Mouse (Mus musculus): ENCODE data around the gene G430095P16Rik.

The G430095P16Rik gene

DNA sequence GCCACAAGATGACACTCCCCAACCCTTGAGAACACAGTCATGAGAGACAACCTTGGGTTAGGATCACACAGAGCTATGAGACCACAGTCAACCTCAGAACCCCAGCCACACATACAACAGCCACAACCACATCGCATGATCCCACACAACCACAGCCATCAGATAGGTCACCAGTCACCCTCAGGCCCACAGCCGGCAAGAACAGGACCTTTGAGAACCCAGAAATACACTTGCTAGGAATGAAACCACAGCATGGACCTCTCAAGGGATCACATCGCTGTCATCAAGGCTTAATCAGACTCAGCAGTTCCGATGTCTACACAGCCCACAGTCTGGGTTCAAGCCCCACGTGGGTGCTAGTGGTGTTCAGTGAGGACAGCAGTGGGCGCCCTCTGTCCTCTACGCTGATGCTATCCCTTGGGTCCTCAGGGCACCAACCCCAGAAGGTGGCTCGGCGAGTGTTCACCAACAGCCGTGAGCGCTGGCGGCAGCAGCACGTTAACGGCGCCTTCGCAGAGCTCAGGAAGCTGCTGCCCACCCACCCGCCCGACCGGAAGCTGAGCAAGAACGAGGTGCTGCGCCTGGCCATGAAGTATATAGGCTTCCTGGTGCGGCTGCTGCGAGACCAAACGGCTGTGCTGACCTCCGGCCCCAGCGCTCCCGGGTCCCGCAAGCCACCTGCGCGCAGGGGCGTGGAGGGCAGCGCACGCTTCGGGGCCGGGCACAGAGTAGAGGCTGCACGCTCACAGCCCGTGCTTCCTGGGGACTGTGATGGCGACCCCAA, 19.1 kb upstream of the G430095P16Rik start:
- peak in 1 of 2 experiments; percentile 22 for DNase-seq

DNA sequence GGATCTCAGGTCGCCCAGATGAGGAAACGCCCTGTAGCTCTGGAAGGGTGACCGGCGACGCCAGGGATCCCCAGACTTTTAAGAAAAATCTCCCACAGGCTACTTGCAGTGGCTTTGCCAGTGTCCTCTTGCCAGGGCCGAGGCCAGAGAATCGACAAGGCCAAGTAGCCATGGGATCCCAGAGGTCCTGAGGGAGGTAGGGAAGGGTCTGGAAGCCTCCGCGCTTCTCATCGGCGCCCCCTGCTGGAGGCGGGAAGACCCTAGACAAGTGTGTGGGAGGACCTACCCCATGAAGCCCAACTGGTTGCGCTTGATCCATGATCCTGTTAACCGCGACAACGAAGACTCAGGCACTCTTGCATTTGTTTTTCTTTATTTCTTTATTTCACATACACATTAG, 18.5 kb upstream of the G430095P16Rik start:
- DNase-seq, result peak; percentile 85 to 89

DNA sequence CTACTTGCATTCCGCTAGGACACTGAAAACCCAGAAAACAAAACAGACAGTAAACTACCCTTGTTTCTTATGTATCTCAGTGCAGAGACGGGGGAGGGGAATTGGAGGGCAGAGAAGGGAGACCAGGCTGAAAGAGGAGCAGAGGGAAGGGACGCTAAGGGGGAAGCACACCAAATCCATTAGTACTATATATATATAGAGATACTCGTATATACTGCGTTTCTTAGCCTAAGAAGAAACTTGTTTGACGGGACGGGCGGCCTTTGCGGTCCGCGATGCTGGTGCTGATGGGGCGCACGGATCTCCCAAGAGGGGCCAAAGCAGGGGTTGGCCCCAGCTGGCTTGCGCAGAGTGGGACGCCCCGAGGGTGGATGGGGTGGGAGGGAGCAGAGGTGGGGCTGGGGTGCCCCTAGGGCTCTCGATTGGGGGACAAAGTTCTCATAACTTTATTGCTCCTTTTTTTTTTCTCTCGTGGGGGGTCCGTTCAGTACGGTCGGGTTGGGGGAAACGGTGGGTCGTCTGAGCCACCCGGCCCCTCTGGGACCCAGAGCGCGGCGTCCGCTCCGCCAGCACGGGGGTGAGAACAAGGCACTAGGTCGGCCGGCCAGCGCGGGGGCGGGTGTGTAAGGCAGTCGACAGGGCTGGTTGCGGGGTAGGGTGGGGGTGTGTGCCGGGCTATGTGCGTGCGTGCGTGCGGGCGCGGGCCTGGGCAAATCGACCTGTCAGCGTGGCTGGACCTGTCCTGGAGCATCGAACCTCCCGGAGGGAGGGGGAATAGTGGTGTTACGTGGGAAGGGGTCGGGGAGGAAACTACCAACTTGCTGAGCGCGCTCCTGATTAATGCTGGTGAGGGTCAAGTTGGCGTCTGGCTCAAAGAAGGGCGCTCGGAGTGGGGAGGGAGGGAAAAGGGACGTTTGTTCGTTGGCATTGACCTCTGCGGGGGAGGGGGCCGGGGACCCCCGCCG, 17.7 kb upstream of the G430095P16Rik start:
- DNase-seq, result peak; percentile 53 to 55

DNA sequence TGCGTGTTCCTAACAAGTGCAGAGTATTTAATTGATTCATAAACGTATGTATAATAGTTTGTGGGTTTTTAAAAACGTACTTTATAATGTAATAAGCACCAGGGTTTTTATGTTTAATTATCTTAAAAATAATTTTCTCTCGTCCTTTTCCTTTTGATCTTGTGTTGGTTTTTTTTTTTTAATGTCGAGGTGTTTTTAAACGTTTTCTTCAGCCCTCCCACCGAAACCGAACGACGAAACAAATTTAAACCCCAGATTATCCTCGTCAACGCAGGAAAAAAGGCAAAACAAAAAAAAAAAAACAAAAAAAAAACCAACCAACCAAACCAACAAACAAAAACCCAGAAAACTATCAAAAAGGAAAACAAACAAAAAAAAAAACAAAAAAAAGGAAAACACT, 16.8 kb upstream of the G430095P16Rik start:
- DNase-seq, result no peak

DNA sequence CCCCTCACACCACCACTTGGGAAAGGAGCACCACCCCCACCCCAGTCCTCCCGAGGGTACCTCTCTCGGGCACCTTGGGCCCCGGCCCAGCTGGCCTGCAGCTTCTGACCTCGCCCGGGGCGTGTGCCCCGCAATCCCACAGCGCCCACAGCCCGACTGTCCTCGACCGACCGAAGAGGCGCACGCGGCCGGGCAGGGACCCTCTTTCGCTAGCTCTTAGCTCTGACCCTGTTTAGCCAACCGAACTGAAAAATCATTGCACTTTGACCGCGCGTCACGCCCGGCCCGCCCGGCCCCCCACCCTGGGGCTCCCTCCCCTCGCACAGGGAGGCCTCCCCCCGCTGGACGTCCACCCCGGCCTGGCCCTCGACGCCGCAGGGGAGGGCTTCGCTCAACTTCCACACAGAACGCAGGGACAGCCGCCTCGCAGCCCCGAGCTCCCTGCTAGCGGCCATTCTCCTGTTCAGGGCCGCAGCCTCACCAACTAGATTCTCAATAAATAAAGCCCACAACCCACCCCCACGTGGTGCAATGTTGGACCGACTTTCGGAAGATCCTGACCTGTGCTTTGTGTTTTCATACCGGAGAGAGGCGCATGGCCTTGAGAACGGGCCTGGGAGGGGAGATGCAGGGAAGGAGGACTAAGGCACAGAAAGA, 16.1 kb upstream of the G430095P16Rik start:
- peak; percentile 69 to 70 for DNase-seq

DNA sequence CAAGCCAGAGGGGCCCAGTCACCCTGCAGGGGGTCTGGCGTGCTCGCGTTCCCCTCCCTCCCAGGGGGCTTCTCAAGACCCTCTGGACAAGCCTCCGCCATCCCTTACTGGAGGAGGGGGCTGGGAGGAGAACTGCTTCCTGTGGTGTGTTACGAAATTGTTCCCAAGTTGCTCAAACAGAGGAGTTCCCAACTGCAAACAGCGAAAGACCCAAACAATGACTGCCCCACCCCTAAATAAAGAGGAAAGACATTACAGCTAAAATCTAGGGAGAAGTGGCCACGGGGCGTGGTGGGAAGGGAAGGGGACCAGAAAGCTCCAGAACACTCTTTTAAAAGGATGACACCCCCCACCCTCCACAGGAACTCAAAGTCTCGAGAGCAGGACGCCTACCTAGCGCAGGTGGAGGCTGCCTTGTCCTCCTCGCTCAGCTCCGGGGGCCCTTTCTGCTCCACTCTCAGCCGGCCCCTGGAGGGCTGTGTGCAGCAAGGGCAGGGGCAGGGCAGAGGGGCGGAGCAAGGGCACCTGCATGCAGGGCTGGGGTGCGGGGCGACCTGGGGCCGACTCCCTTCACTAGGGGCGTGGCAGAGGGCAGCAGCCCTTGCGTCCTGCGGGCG, 15.4 kb upstream of the G430095P16Rik start:
- DNase-seq, result peak; percentile 90 to 93

DNA sequence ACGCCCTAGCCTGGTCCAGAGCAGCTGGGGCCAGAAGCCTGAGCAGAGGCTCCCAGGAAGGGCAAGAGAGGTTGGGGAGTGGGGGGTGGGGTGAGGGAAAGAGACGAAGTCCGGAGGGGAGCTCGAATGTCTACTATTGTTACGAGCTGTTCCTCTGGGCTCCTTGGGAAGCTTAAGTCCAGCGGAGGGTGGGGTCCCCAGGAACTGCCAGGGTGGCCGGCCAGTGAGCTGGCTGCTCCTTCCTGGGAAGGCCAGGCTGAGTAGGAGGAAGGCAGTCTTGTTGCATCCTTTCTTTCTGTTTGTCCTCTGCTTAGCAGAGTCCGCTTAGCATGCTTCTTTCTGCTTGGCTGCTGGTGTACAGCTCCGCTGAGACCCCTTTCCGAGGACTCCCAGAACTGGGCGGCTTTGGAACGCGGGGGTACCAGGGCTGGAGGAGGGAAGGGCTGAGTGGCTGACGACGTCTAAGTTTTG, 14.7 kb upstream of the G430095P16Rik start:
- DNase-seq, result peak in 1 of 2 experiments; percentile 71

DNA sequence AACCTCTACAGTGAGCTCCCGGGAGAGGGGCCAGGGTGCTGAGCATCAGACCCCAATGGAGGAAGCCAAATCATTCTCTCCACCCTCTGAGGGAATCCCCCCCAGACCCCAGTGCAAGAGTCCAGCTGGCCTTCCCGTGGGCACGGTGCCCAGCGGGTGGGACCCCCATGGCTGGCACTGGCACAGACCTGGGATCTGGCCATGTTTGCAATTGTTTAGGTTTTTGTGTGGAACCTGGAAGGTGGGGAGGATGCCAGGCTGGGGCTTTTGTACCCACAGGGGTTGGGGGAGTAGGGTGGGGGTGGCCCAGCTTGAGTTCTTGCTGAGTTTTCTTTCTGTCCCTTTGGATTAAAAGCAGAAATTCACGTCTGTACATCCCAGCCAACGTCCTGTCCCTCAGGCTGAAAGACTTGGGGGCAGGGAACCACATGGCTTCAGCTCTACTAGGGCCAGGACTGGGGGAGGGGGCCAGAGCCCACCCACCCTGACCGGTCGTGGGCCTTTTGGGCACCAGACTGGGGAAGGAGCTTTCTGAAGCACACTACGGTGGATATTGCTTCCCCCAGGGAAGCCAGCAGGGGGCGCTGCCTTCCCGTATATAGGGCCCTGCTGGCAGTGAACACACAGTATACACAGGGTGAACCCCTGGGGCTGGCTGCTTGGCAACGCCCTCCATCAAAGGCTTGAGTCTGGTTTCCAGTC, 13.9 kb upstream of the G430095P16Rik start:
- DNase-seq, result peak; percentile 85 to 90

DNA sequence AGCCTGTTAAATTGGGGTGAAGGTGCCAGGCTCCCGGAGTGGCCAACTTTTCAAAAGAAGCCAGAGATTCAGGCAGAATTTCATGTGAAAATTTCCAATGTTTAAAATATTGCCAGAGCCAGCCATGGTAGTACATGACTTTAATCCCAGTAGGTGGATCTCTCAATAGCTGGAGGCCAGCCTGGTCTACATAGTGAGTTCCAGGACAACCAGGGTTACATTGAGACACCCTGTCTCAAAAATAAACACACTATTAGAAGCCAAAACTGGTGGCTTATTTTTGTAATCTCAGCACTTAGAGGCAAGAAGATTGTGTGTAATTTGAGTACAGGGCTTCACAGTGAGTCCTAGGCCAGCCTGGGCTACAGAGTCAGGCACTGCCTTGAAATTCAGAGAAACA, 12.9 kb upstream of the G430095P16Rik start:
- no peak for DNase-seq

DNA sequence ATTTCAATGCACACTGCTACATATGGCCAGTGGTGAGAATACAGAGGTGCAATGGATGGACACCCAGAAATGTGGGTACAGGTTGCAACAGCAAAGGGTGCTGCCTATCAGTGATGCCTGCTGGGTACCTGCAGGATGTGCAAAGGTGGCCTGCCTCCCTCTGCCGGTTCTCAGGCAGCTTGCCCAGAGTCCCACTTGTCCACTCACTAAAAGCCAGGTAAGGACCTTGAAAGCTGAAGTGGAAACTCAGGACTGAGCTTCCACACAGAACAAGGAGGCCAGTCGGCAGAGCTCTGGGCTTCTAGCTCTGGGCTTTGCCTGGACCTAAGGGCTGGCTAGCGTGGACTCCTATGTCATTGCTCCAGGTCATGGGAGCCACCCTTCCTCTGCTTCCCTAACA, 11.5 kb upstream of the G430095P16Rik start:
- DNase-seq, result peak in 1 of 2 experiments; percentile 69

DNA sequence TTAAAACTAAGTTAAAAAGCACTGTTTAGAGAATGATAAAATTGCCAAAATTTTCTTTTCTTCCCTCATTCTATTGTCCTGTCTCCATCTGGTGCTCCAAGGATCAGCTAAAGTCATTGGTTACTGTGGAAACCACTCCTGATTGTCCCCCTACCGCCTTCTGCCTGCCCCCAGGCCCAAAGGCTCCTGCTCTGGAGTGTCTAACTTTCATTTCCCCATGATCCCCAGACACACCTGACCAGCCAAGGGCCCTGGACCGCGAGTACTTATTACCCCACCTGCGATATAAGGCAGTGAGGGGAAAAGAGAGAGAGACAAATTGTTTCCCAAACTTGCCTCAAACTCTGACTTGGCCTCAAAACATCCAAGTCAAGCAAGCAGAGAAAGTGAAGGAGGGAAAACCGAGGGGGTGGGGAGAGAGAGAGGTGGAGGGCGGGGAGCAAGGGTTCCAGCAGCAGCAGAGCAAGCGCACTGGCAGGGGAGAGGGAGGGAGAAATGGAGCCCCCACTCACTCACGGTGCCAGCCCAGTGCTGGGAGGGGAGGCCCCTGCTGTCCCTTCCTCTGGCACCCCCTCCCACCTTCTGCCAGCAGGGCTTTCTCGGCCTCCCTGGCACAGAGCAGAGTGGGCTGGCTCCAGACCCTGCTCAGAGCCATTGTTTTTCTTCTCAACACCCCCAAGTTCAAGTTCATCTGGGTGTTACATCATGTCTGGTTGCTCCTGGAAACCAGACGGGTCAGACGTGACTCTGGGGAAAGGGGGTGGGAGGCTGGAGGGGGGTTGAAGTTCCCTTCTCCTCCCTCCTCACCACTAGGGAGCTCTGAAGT, 10.7 kb upstream of the G430095P16Rik start:
- peak; percentile 57 to 74 for DNase-seq

DNA sequence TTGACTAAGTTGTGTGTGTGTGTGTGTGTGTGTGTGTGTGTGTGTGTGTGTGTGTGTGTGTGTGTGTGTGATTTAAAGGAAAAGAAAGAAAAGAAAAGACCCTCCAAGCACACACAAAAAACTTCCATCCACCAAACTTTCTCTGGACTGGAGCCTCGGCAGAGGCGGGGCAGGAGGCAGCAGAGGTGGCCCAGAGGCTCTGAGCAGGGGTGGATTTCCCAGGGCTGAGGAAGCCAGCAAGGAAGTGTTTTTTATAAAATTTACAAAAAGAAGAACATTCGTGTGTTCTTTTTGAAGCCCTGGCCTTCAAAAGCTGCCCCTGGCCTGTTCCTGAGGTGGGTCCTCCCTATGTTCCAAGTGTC, 10.1 kb upstream of the G430095P16Rik start:
- DNase-seq, result no peak

DNA sequence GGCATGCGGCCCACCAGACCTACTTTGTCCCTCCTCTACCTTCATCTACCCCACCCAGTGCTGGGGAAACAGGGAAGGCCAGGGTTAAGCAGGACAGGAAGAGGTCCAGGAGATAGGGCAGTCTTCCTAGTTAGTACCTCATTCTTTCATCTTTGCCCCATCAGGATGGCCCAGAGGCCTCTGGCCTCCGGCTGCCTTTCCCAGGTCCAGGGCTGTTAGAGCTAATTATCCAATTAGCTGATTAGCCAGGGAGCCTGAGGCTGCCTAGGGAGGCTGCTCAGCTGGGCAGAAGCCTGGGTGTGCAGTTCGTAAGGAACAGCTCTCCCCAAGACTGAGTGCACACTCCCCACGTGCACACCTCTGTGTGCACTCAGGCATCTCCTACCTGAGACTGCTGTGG, 9.4 kb upstream of the G430095P16Rik start:
- no peak for DNase-seq

DNA sequence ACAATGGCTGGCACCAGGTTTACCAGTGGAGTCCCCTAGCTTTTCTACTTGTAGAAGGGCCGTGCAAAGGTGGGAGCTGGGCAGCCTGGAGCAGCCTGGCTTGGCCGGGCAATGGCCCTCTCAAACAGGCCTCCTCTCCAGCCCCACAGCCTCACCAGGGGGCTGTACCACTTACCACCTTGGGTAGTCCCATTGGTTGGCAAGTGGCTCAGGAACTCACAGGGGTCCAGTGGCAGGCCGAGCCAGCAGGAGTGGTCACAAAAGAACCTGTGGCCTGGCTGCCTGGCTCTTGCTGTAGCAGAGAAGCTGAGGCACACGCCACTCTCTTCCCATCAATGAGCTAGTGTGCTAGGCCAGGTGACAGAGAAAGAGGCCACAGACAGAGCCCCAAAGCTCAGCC, 8.6 kb upstream of the G430095P16Rik start:
- DNase-seq, result no peak

DNA sequence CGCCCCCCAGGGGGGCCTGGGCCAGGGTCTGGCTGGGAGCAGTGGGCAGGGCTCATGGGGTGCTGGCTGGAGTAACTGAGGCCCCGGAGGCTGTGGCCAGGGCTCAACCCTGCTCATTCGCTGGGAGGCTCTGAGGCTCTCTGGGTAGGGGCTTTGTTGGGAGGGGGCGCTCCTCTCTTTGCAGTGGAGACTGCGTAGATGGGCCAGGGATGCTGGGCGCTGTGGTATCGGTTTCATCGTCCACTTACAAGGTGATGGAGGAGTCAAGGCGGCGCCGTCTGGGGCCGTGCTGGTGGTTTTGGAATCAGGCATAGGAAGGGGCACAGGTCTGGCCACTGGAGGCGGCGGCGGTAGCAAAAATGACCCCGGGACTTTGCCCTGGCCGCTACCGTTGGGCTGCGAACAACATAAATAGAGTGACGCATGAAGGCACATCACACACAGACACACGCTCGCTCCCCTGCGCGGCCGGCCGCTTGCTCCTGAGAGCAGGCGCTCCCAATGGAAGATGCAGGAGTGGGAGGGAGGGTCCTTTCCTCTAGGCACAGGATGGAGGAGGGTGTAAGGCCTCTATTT, 6.8 kb upstream of the G430095P16Rik start:
- no peak for DNase-seq

DNA sequence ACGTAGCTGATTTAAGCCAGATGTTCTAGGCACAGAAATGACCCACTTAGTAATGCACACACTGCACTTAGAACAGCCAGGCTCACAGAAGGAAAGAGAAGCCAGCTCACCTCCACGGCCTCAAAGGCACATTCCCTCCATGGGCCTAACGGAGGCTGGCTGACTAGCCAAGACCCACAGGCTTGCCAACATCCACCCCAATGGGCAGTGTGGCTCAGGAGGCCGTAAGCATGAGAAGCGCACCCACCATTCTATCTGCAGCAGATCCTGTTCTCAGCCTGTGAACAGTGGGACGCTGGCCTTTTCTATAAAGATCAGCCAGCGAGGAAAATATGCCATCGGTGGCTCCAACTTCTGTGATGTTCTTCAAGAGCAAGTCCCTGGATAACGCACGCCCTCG, 6.0 kb upstream of the G430095P16Rik start:
- DNase-seq, result no peak

DNA sequence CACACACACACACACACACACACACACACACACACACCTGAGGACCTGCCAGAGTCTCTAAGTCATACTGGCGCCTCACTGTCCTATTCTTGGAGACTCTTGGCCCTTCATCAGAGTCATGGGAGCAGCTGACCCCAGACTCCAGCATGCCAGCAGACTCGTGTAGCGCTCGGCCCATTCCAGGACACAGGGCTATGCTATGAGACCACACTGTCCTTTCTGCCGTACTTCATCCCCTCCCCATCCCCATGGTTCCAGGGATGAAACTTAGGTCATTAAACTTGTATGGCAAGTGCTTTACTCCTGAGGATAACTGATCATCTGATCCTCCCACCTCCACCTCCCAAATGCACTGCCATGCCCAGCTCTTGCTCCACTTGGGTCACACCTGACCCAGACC, 4.3 kb upstream of the G430095P16Rik start:
- no peak for DNase-seq

DNA sequence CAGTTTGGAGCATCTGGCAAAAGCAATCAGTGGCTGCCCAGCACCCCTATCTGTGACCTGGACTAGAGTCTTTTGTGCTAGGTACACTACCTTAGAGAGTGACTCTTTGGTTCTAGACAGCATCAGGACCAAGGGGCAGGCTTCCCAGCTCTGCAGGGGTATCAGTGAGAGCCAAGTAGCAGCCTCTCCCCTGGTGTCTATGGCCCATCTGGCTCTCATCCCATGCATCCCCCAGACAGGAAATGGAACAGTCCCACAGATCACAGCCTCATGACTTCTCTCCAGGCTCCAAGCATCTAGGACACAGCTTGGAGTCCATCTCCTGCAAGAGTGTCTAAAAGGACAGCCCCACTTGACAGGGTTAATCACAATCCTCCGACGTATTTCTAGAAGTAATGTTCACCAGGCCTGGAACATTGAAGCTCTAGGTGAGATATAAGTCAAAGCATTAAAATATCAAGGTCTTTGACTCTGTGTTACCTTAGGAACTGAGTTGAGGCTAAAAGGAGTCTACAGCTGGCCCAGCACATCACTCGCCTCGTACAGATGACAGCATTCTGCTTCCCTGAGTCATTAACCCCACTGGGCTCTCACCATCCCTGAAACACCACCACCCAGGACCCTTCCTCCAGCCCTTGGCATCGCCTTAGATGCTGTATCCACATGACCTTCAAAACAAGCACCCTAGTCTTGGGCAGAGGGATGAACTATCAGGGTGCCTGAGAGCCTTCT, 3.7 kb upstream of the G430095P16Rik start:
- DNase-seq, result no peak

DNA sequence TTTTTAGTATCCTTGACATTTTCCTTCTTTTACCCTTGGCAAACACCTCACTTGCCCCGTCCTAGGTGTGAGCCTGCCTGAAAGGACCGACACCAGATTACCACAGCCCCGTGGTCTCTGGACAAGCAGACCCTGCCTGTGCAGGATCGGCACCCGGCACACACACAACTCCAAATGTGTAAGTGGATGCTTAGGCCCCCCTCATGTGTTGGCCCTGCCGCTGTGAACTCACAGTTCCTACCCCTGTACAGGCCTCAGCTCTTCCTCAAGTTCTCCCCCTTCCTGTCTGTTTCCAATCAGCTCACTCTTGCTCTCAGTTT, 317 bp upstream of the G430095P16Rik start:
- DNase-seq, result no peak

DNA sequence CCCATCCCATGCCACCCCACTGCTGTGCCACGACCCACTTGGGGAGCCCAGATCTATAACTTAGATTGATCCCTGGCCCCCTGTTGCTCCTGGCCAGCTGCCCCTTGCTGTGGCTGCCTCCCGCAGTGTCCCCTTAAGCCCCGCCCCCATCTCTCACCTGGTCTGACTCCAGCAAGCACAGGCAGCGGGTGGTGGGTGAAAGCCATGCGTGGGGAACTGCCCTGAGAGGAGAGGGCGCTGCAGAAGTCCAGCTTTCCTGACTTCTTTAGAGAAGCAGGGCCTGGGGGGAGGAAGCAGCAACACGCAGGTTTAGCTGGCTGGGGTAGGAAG, 729 bp downstream of the G430095P16Rik start:
- no peak for DNase-seq
